Mouse (Mus musculus) lung, postnatal 10 days (tissue): ENCODE measurements at regions not wholly inside any gene's neighbourhood (a gene's known extent, or its start where the extent isn't known, plus 50 kb on each side); places are given as distances from the start of the nearest gene placed in this dataset.

Experiments
- DNase-seq: peaks from one replicate; pipeline ENCODE4 v3.0.0; 2021

DNA sequence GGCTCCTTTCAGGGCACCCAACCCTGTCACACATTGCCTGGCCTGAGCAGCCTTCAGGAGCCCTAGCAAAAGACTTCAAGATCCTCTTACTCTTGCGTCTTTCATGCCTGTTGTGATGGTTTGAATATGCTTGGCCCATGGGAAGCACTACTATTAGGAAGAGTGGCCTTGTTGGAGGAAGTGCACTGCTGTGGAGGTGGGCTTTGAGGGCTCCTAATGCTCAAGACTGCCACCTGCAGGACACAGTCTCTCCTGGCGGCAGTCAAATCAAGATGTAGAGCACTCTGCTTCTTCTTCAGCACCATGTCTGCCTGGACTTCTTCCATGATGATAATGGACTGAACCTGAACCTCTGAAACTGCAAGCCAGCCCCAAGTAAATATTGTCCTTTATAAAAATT lies 73.0 kb downstream of the Tsen15 start:
- DNase-seq: peak; percentile 11

DNA sequence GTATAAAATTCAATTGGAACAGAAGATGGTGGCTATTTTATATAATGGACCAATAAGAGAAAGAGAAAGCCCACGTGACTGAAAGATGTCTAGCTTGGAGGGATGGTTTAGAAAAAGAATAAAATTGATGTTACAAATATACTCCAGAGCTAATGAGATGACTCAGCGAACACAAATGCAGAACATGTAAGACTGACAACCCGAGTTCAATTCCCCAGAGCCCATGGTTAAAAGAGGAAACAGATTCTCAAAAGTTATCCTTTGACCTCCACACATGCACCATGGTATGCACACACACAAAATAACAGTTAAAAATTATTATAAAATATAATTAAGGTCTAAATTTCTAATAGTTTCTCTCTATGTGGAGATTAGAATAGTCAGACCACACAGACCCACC lies 81.0 kb downstream of the Tsen15 start:
- no peak for DNase-seq

DNA sequence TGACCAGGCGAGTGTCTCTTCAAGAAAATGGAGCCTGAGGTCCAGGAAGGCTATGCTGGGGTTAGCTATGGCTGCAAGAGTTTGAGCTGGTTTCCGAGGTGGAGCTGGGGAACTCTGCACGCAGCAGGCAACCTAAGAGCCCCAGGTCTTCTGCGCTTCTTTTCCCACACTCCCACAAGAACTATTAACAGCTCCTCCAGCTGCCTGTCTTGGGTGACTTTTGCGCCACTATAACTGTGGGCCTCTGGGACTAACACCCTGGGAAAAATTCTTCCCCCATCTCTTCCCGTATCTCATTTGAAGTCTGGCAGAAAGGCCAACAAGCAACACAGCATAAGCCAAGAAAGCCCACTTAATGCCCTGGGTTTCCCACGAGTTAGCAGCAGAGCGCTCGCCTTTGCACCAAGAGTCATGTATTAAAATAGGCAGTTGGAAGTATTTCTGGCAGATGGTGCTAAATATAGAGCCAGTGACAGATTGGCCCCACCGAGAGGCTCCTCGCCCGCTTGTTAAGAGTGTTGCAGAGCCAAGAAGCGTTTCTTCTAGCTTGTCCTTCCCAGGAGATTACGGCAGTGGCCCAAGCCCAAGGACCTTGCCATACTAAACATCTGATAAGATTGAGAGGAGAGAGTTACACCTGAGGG lies 81.9 kb downstream of the Tsen15 start:
- DNase-seq: no peak

DNA sequence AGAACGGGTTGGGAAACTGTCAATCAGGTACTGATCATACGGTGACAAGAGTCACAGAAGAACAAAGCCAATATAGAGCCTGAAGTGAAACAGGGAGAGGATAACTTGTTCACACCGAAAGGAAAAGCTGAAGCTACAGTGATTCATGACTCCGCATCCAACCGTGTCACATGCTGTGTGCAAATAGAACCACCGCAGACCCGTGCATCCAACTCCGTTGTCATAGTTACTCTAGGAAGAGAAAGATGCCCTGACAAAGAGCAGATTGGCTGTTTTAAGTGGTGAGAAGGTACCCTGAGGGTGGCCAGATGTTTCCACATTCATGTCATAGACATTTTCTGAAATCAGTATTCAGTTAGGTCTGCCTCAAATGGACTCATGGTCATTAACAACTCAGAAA lies 85.1 kb downstream of the Tsen15 start:
- DNase-seq: no peak

DNA sequence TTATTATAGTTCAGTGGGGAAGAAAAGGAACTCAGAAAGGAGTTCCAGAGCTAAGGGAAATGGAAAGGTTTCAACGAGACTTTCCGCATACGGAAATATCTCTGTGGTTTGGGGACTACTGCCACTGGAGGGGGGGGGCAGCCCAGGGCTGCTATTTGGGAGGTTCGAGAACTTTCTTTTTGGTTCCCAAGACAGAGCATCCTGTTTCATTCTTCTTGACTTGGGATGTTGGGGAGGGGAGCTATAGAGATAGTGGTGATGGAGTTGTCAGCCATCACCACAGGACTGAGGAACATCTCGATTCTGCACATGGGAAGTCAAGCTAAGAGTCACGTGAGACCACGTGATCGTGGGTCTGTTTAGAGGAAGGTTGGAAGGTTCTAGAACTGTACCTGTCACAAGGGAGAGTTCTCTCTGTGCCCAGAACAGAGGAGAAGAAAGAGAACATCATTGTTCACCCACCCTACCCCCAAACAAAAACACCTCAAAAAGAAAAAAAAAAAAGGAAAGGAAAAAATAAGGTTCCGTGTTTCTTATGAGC lies 94.2 kb downstream of the Tsen15 start:
- no peak for DNase-seq

DNA sequence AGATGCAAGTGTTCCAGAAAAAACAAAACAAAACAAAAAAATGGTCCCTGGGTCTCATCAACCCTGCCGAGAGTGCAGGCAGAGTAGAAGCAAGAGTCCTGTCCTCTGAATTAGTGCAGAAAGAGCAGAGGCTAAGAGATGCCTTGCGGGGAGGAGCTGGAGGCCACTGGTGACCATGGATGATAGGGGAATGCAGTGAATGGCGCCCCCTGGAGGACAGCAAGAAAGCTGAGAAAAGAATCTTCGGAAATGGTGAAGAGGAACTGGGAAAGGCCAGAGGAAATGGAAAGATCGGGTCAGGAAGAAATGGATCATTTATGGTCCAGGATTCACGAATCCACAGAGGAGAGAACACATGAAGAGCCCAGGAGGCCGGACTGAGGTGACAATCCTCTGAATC lies 95.7 kb downstream of the Tsen15 start:
- peak; percentile 90 for DNase-seq

DNA sequence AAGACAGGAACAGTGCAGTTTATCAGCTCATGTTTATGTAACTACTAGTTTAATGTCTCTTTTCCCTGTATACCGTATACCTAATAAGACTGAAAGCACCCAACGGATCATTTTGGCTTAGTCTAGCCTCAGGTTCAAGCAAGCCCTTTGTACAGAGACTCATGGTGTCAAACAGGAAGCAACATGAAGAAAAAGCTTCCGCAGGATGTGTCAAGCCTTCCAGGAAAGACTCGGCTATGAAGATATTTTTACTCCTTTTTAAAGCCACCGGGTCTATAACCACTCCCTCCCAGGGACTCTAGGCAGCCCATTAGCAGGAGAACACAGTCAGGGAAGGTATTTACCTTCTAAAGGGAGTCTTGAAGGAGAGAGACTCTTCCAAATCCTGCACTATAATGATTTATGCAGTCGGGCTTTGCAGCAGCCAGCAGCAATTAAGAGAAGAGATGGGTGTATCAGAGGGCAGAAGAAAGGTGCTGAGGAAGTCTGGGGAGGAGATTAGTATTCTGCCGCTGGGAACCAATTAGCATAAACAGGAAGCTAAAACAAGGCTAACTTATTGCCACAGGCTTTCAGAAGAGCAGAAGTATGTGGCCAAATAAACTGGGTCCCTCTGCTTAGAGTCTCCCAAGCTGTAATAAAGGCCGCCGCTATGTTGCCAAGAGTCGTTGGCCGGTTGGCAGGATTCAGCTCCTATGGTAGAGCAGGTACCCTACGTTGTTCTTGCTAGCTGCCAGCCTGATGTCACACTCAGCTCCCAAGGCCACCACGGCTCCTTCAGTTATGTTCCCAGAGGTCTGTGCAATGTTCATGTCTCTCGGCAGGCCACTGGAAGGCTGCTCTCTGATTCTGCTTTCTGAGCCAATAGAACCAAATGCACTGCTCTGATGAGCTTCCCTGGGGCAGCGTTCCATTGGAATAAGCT lies 98.7 kb downstream of the Tsen15 start:
- no peak for DNase-seq

DNA sequence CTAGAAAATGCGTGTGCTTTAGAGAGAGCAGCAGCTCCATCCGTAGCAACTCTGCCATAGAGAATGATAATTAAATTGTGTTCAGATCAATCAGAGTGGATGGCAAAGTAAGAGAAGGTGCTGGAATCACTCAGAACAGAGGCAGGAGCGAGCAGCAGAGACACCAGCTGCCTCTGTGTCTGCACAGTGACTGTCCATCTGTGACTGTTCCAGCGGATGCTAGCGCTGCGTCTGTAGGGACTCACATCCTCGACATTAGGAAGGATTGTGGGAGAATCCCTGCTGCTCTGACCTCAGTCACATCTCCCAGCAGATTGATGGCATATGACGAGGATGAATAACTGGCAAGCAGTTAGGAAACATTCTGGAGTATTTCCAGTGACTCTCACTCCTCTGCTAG lies 99.8 kb downstream of the Tsen15 start:
- no peak for DNase-seq

DNA sequence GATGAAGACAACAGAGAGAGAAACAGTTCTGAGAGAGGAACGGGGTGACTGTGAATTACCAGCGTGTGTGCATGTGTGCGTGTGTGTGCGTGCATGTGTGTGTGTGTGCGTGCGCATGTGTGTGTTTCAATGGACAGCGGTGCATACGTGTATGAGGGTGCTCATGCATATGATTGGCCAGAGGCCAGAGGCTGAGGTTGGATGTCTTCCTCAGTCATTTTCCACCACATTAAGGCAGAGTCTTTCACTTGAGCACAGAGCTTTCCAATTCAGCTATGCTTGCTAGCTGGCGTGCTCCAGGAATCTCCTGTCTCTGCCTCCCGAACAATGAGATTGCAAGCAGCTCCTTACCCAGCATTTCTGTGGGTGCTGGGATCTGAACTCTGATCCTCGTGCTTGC lies 104.4 kb downstream of the Tsen15 start:
- no peak for DNase-seq

DNA sequence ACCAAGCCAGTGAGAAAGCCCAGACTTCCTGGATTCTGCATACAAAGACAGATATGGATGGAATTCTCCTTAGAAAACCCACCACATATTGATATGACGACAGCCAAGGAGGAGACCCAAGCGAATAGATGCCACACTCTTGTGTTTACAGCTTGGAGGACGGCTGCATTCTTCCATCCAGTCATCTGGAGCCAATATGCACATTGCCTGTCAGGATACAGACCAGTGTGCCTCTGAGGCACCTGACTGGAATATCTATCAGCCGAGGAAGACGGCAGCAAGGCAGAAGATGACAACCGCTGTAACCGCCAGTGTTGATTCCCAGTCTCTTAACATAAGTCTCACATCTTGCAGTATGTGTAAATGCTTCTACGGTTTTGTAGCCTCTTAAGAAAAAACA lies 105.3 kb downstream of the Tsen15 start:
- no peak for DNase-seq

DNA sequence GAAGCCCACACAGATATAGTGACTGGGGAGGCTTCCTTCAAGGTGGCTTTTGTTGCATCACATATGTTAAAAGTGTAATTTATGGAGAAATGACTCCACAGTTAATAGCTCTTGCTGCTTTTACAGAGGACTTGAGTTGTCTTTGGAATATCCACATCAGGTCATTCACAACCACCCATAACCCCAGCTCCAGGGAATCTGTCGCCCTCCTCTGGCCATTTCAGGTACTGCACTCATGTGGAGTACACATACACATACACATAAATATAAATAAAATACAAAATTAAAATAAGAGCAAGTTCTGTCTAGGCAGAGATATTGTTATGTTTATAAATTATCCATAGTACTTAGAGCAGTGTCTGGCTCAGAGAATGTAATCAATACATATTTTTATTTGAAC lies 106.5 kb downstream of the Tsen15 start:
- no peak for DNase-seq

DNA sequence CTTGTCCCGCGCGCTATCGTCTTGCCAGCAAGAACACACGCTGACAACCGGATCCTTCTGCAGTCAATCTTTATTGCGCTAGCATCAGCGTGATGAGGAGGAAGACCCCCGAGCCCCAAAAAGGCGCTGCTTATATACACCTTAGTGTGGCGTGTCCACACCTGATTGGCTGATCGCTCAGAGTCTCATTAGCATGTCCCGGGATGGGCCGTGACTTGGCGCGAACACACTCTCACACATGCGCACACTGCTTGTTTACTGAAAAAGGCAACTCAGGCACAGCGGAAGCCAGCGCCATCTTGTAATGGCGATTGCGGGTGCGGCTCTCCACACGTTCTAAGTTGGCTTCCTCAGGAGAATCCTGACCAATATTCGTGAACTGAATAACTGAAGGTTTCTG lies 111.5 kb downstream of the Tsen15 start:
- no peak for DNase-seq

DNA sequence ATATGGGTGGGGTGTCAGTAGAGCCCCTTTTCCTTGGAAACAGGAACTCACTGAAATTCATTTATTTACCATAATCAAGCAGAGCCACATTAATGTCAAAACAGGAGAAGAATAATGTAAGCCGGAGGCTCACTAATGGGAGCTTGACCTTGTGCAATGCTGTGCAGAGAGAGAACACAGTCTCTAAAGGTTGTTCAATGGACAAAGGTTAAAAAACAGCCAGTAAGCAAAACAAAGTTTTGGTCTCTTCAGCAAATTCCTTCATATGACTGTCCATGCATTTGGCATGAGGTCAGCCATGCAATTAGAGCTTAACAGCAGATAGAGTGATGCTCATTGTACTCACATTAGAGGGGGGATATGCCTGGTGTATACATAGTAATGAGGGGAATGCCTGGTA lies 113.1 kb downstream of the Tsen15 start:
- no peak for DNase-seq

DNA sequence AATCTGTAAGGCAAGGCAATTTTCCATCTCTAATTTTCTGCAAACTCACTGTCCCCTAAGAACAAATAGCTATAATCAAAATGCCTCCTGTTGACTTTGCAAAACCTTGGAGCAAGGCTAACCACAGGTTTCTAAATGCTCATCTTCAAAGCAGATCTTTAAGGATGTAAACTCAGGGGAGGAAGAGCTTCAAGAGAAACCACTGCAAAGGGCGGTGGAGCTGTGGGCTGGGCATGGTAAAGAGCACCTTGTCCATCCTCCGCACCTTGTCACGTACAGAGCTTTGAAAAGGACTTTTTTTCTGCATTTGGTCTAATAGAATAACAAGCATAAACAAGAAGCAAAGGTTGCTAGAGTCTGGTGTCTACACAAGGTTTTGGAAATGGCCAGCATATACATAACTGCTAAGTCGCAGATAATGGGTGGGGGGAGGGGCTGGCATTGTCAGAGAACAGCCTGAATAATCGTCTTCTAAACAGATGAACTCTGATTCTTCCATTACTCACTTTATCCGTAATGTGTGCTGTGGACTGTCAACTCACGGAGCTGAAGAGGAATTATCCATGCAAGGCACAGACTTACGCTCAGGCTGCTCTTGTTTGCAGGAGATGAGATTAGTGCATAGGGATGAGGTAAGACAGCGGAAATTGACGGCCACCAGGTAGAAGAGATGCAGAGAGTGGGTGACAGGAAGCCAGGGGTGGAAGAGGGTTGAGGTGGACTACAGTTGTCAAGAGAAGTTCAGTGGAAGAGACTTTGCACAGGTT lies 116.4 kb downstream of the Tsen15 start:
- DNase-seq: no peak

DNA sequence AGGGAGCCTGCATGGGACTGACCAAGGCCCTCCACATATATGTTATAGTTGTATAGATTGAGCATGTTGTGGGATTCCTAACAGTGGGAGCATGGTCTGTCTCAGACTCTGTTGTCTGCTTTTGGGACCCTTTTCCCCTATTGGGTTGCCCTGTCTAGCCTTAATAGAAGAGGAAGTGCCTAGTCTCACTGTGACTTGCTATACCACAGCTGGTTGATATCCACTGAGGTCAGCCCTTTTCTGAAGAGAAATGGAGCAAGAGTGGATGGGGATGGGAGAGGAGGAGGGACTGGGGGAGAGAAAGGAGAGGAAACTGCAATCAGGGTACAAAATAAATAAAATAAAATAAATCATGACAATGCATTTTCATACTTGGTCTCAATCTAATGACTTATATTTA lies 120.1 kb downstream of the Tsen15 start:
- no peak for DNase-seq

DNA sequence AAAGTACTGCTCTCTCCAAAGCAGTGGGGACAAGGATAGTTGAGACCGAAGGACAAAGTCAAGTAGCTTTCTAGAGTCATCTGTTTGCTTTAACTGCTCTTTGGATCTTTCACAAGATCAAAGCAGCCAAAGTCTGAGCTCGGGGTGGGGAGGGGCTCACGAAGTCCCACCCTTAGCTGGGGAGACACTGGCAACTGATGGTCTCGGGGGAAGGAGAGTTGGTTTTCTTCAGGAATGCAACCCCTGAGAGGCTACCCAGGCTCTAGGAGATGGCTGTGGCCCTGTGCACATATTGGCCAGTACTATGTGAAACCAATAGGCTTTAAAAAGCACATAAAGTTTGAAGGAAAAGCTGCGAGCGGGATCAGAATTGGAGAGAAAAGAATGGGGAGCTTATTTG lies 121.5 kb downstream of the Tsen15 start:
- no peak for DNase-seq

DNA sequence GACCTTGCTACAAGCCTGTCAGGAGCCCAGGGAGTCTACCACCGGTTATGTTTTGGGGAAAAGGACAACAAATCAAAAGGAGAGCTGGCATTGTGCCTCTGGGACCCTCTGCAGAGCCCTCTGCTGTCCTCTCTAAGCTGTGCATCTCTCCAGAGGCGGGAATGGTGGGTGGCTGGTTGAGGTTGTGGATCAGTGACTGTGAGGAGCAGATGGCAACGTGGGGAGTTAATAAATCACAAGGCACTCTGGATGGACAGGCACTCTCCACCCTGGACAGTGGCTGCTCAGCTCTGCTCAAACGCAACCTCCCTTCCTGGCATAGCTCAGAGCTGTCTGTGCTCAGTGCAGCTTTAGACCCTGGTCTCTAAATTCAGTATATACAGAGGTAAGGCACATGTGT lies 125.0 kb downstream of the Tsen15 start:
- DNase-seq: peak; percentile 19

DNA sequence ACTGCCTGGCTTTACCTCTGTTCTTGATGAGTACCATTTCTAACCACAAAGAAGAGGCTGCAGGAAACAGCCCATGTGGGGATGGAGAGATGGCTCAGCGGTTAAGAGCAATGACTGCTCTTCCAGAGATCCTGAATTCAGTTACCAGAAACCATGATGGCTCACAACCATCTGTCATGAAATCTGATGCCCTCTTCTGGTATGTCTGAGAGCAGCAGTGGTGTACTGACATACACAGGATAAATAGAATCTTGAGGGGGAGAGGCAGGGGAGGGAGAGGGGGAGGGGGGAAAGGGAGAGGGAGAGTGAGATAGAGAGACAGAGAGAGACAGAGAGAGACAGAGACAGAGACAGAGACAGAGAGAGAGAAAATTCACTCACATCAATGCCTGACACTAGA lies 125.5 kb downstream of the Tsen15 start:
- DNase-seq: no peak

DNA sequence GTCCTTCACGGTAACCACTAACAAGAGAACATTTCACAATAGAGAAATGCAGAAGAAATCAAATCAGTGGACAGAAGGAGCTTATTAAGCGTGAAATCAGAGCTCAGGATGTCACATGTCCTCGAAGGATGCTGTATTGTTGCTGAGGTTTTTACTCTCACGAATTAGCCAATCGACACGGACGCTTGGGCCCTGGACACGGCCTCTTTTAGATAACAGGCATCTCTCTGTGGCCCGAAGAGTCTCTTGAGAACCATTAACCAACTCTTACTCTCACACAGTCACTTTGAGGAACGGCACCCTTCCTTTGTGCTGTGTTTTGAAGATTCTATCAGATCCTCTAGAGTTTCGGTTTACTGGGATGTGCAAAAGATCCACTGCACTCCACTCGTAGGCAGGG lies 128.2 kb downstream of the Tsen15 start:
- no peak for DNase-seq

DNA sequence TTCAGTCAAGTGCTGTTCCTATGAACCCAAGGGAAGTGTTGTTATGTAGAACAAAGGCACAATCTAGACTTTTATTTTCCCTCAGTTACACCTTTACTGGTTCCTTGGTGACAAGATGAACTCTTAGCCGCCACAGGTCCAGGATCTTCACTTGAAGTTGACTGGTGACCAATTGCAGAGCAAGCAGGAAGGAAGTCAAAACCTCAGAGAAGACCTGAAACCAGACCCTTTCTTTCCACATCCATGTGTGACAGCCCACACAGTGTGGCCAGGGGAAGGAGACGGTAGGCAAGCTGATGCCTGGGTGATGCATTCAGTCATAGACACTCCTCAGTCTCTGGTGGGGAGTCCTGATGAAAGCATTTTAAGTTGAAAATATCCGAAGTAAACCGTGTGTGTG lies 132.6 kb downstream of the Tsen15 start:
- no peak for DNase-seq

DNA sequence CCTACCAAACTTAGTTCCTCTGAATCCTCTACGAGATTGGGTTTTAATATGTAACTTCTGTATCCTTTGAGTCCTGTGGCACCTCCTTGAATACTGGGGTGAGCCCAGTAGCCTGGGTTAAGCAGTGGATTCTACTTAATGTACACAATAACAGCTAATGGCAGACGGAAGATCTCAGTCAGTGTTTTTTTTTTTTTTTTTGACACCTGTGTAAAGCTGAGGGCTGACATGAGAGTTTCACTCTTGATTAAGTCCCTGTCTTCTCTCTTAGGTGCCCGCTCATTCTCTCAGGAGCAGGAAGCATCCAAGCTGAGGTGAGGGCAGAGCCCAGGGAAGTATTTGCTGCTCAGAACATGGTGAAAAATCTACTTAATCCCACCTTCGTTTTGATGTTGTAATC lies 133.0 kb downstream of the Tsen15 start:
- no peak for DNase-seq

DNA sequence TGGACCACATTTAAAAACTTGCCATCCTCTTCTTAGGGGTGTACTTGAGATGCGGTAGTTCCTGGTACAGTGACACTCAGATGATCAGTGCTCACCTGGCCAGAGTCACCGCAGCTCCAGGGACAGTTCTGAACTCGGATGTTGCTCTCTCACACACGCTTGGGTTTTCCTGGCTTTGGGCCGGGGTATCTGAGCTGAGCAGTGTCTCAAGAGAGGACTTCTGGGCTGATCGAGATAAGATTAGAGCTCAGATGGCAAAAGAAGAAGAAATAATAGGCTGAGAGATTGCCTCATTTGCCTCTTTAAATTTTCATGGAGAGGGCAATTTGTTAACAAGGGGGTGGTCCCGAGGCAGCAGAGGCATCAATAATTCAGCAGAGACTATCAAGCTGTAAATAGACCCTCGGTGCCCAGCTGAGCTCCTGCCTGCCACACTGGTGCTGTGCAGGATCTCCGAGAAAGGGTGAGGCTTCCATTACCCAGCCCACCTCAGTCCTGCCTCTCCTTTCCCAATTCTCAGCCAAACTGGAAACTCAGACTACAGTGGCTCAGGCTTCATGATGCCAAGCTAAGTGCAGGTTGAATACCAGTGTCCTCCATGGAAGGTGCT lies 133.7 kb downstream of the Tsen15 start:
- DNase-seq: no peak

DNA sequence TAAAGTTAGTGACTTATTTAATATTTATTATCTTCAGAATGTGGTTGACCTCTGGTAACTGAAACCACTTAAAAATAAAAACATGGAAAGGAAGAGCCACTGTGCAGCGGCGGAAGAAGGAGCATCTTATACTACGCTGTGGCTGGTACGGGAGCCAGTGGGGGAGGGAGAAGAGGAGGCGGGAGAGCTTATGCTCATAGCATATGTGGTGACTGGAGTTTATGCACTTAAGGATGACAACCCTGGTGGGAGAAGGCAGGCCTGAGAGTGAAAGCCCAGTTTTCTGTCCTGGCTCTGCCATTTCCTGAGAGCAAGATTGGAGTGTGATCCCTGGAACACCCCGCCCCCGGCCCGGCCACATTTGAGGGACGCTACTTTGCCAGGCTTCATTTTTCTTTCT lies 145.5 kb downstream of the Tsen15 start:
- no peak for DNase-seq
